Mouse (Mus musculus) liver, embryonic 16.5 days (tissue): ENCODE measurements around the gene Gab2. TPM values are rescaled to one million over a fixed set of nuclear protein-coding genes. Genes with fewer than 3 reads are reported as not detected.

ENCODE experiments used
- ATAC-seq: fragments of 200-750 bp; cut with Nextera tagmentation; 2 replicates; pipeline ENCODE4 v1.8.0; 2017; ENCODE audit warnings: low read depth, mild to moderate bottlenecking, moderate number of reproducible peaks, moderate library complexity
- H3K27ac ChIP-seq: fragments of 300-500 bp; sonication (generic); 2 replicates; pipeline ENCODE4 v1.5.1; 2014; ENCODE audit warnings: mild to moderate bottlenecking, low read length
- H3K27me3 ChIP-seq: fragments of 300-500 bp; sonication (generic); 2 replicates; pipeline ENCODE4 v1.6.1; 2014; ENCODE audit warnings: low read depth, low read length, mixed read lengths; ENCODE audit not compliant: control insufficient read depth, insufficient read depth
- H3K36me3 ChIP-seq: fragments of 300-500 bp; sonication (generic); 2 replicates; pipeline ENCODE4 v1.6.1; 2014; ENCODE audit warnings: mild to moderate bottlenecking; ENCODE audit not compliant: control insufficient read depth, insufficient read depth
- H3K4me1 ChIP-seq: fragments of 300-500 bp; sonication (generic); 2 replicates; pipeline ENCODE4 v1.6.1; 2014; ENCODE audit warnings: low read depth, low read length, mixed read lengths; ENCODE audit not compliant: control insufficient read depth
- H3K4me2 ChIP-seq: fragments of 300-500 bp; sonication (generic); 2 replicates; pipeline ENCODE4 v1.6.1; 2014; ENCODE audit warnings: low read depth, low read length, mixed read lengths
- H3K4me3 ChIP-seq: fragments of 300-500 bp; sonication (generic); 2 replicates; pipeline ENCODE4 v1.5.1; 2014; ENCODE audit warnings: low read depth, mild to moderate bottlenecking, low read length
- H3K9ac ChIP-seq: fragments of 300-500 bp; sonication (generic); 2 replicates; pipeline ENCODE4 v1.6.1; 2014; ENCODE audit warnings: low read depth, low read length
- H3K9me3 ChIP-seq: fragments of 300-500 bp; sonication (generic); replicated peaks from 2 replicates; pipeline ENCODE4 v1.6.1; 2016; ENCODE audit warnings: low read length; ENCODE audit not compliant: control insufficient read depth
- WGBS: fragments of 180-500 bp; shearing (Covaris S2); extraction: QIAGEN DNeasy Blood & Tissue Kit; methylation state at CpG from one replicate; pipeline ENCODE4 v1.1.7; 2014; ENCODE audit not compliant: insufficient replicate concordance; 5-methylcytosine and 5-hydroxymethylcytosine counted together
- polyA plus RNA-seq: library from polyadenylated mRNA; unstranded; fragments of >200 nt; fragmentation: Nextera tagmentation; extraction: Ambion mirVana; gene quantifications from 2 replicates; pipeline ENCODE4 v1.2.1, GENCODE M21; 2015

The Gab2 gene
- polyA plus RNA-seq, 1 experiment from 2014 or later = 2.1 TPM

- no peak overlapping the region for H3K4me2 ChIP-seq
- H3K36me3 ChIP-seq = no peaks in the 10 kb centered on the region
- WGBS = 60% methylated on average over 2 of the region's 2 CpGs
- H3K4me3 ChIP-seq = no peak overlapping the region
- no peak overlapping the region for H3K9ac ChIP-seq
- ATAC-seq = no peak
- H3K27ac ChIP-seq = no peak overlapping the region
- no peaks in the 10 kb centered on the region for H3K9me3 ChIP-seq
- H3K4me1 ChIP-seq = no peaks in the 10 kb centered on the region
- H3K27me3 ChIP-seq = no peaks in the 10 kb centered on the region
Measured at GRCm38 (mm10) chr7:97303614-97304013, 222.2 kb downstream of the Gab2 start.

GRCm38 (mm10) chr7:97304471-97304870, 223.1 kb downstream of the Gab2 start:
- H3K36me3 ChIP-seq = no peaks in the 10 kb centered on the region

GRCm38 (mm10) chr7:97305206-97305605, 223.8 kb downstream of the Gab2 start:
- no peak overlapping the region for H3K9ac ChIP-seq
- H3K4me1 ChIP-seq = no peaks in the 10 kb centered on the region
- ATAC-seq = no peak
- no peak overlapping the region for H3K4me2 ChIP-seq
- H3K4me3 ChIP-seq = no peak overlapping the region
- 59% methylated on average over 4 of the region's 4 CpGs for WGBS
- no peaks in the 10 kb centered on the region for H3K27me3 ChIP-seq
- H3K9me3 ChIP-seq = no peaks in the 10 kb centered on the region
- no peaks in the 10 kb centered on the region for H3K36me3 ChIP-seq
- H3K27ac ChIP-seq = no peak overlapping the region

More at GRCm38 (mm10) chr7:97304471-97304870, 223.1 kb downstream of the Gab2 start:
- no peak overlapping the region for H3K27ac ChIP-seq
- H3K9ac ChIP-seq = no peak overlapping the region
- no peak overlapping the region for H3K4me3 ChIP-seq
- no peaks in the 10 kb centered on the region for H3K9me3 ChIP-seq
- H3K27me3 ChIP-seq = no peaks in the 10 kb centered on the region
- ATAC-seq = no peak
- H3K4me1 ChIP-seq = no peaks in the 10 kb centered on the region
- no peak overlapping the region for H3K4me2 ChIP-seq

- Histone ChIP-seq H3K27me3 (no peaks in the 10 kb centered on the region), H3K4me3 (no peak overlapping the region), H3K36me3 (no peaks in the 10 kb centered on the region), H3K9me3 (no peaks in the 10 kb centered on the region), H3K27ac (no peak overlapping the region), H3K4me1 (no peaks in the 10 kb centered on the region), H3K9ac (no peak overlapping the region), H3K4me2 (no peak overlapping the region)
- WGBS = 77% methylated on average over 2 of the region's 2 CpGs
- ATAC-seq = no peak
Measured at GRCm38 (mm10) chr7:97306813-97307212, 225.4 kb downstream of the Gab2 start.

GRCm38 (mm10) chr7:97307546-97307945, 226.2 kb downstream of the Gab2 start:
- no peak overlapping the region for H3K27ac ChIP-seq
- no peaks in the 10 kb centered on the region for H3K36me3 ChIP-seq
- H3K9ac ChIP-seq = no peak overlapping the region
- H3K4me3 ChIP-seq = no peak overlapping the region
- H3K4me1 ChIP-seq = no peaks in the 10 kb centered on the region
- WGBS = 68% methylated on average over 1 of the region's 1 CpGs
- no peaks in the 10 kb centered on the region for H3K9me3 ChIP-seq
- H3K27me3 ChIP-seq = no peaks in the 10 kb centered on the region
- no peak for ATAC-seq
- no peak overlapping the region for H3K4me2 ChIP-seq

- Histone ChIP-seq H3K4me2 (no peak overlapping the region), H3K9ac (no peak overlapping the region), H3K36me3 (no peaks in the 10 kb centered on the region), H3K4me3 (no peak overlapping the region), H3K9me3 (no peaks in the 10 kb centered on the region), H3K4me1 (no peaks in the 10 kb centered on the region), H3K27me3 (no peaks in the 10 kb centered on the region), H3K27ac (no peak overlapping the region)
- 74% methylated on average over 4 of the region's 4 CpGs for WGBS
- ATAC-seq = no peak
Measured at GRCm38 (mm10) chr7:97309461-97310340, 228.3 kb downstream of the Gab2 start.

GRCm38 (mm10) chr7:97310341-97310635, 228.9 kb downstream of the Gab2 start:
- no peak overlapping the region for H3K27ac ChIP-seq
- H3K4me3 ChIP-seq = no peak overlapping the region
- no peak for ATAC-seq
- H3K4me1 ChIP-seq = no peaks in the 10 kb centered on the region
- no peaks in the 10 kb centered on the region for H3K36me3 ChIP-seq
- no peak overlapping the region for H3K4me2 ChIP-seq
- no peak overlapping the region for H3K9ac ChIP-seq
- 75% methylated on average over 3 of the region's 3 CpGs for WGBS
- no peaks in the 10 kb centered on the region for H3K9me3 ChIP-seq
- H3K27me3 ChIP-seq = no peaks in the 10 kb centered on the region

- no peaks in the 10 kb centered on the region for H3K36me3 ChIP-seq
- 77% methylated on average over 14 of the region's 14 CpGs for WGBS
- no peaks in the 10 kb centered on the region for H3K4me1 ChIP-seq
- no peak overlapping the region for H3K4me3 ChIP-seq
- no peak overlapping the region for H3K9ac ChIP-seq
- H3K27ac ChIP-seq = no peak overlapping the region
- H3K4me2 ChIP-seq = no peak overlapping the region
- no peak for ATAC-seq
- H3K9me3 ChIP-seq = no peaks in the 10 kb centered on the region
- H3K27me3 ChIP-seq = no peaks in the 10 kb centered on the region
Measured at GRCm38 (mm10) chr7:97311620-97312019, 230.2 kb downstream of the Gab2 start.

- H3K4me3 ChIP-seq = no peak overlapping the region
- H3K4me2 ChIP-seq = no peak overlapping the region
- no peak for ATAC-seq
- H3K9ac ChIP-seq = no peak overlapping the region
- no peaks in the 10 kb centered on the region for H3K27me3 ChIP-seq
- no peak overlapping the region for H3K27ac ChIP-seq
- no peaks in the 10 kb centered on the region for H3K36me3 ChIP-seq
- no peaks in the 10 kb centered on the region for H3K9me3 ChIP-seq
- 82% methylated on average over 17 of the region's 17 CpGs for WGBS
- H3K4me1 ChIP-seq = no peaks in the 10 kb centered on the region
Measured at GRCm38 (mm10) chr7:97312196-97312595, 230.8 kb downstream of the Gab2 start.
